Mouse (Mus musculus) kidney, adult 2 months (tissue): ENCODE data around the gene Polh. TPM values are rescaled to one million over a fixed set of nuclear protein-coding genes. Genes with fewer than 3 reads are reported as not detected.

ENCODE experiments used
- DNase-seq: peaks from one replicate; pipeline ENCODE4 v3.0.0; 2021
- H3K27ac ChIP-seq: fragments of 200-500 bp; 2 replicates; pipeline ENCODE4 v1.5.1; 2012; ENCODE audit warnings: low read depth, low read length, control low read depth, inconsistent platforms; ENCODE audit not compliant: insufficient read depth
- H3K27me3 ChIP-seq: fragments of 200-500 bp; replicated peaks from 2 replicates; pipeline ENCODE4 v1.6.1; 2012; ENCODE audit warnings: mild to moderate bottlenecking, moderate library complexity, low read length, inconsistent platforms; ENCODE audit not compliant: control insufficient read depth, insufficient read depth
- H3K36me3 ChIP-seq: fragments of 200-500 bp; 2 replicates; pipeline ENCODE4 v1.6.1; 2012; ENCODE audit warnings: mild to moderate bottlenecking, moderate library complexity, low read length, inconsistent platforms; ENCODE audit not compliant: control insufficient read depth, insufficient read depth
- H3K4me1 ChIP-seq: fragments of 200-500 bp; 2 replicates; pipeline ENCODE4 v1.6.1; 2011; ENCODE audit warnings: low read length; ENCODE audit not compliant: control insufficient read depth, insufficient read depth
- H3K4me3 ChIP-seq: fragments of 200-500 bp; 2 replicates; pipeline ENCODE4 v1.5.1; 2011; ENCODE audit warnings: mild to moderate bottlenecking, low read depth, low read length, control low read depth; ENCODE audit not compliant: insufficient read depth
- CTCF ChIP-seq: fragments of 200-500 bp; conservative IDR thresholded peaks from 2 replicates; pipeline ENCODE4 v1.5.1; 2011; ENCODE audit warnings: low read depth, mild to moderate bottlenecking, control low read depth, low read length, moderate library complexity, mixed read lengths; ENCODE audit not compliant: insufficient read depth, insufficient read length
- POLR2A ChIP-seq: fragments of 200-500 bp; IDR thresholded peaks from one replicate; pipeline ENCODE4 v1.6.1; 2011; ENCODE audit warnings: low read depth, low read length, control low read depth
- WGBS: fragments of 180-500 bp; shearing (Covaris S2); methylation state at CpG from one replicate; pipeline ENCODE4 v1.1.7; 2018; 5-methylcytosine and 5-hydroxymethylcytosine counted together
- polyA plus RNA-seq: library from polyadenylated mRNA; depleted of rRNA; stranded (reverse); fragments of >200 nt; gene quantifications from 2 replicates; pipeline ENCODE4 v1.2.3, GENCODE M21; 2012; rRNA removed

Polh gene
- polyA plus RNA-seq, 1 experiment = 3.8 TPM

DNA sequence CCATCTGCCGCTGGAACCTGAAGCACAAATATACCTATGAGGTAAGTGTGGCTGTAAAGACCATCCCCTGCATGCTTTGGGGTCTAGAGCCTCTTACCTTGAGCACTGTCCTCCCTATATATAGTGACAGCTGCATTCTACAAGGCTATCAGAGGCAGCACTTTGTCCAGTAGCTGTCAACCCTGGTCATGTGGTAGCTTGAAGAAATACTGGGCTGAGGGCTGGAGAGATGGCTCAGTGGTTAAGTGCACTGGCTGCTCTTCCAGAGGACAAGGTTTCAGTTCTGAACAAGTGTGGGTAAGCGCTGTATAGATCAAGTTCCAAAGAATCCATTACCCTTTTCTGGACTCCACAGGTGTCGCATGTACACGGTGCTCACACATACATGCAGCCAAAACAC, 79.7 kb downstream of the Polh start:
- DNase-seq = no peak
- WGBS = 94% methylated on average over 4 of the region's 4 CpGs
- H3K27me3 ChIP-seq = no peaks in the 10 kb centered on the region
- no peaks in the 10 kb centered on the region for H3K4me1 ChIP-seq
- TF ChIP-seq POLR2A (no peak), CTCF (no peak)
- H3K36me3 ChIP-seq = no peaks in the 10 kb centered on the region; the same call in 1 of the 2 replicates
- H3K27ac ChIP-seq = no peak overlapping the region
- no peak overlapping the region for H3K4me3 ChIP-seq

Other genes starting within 250 kb of the Polh start
- 336 and 398 TPM in 2 replicates for gene Vegfa, start 170.3 kb downstream of the Polh start, polyA plus RNA-seq
- gene Mrps18a, start 91.7 kb downstream of the Polh start, polyA plus RNA-seq = 94.6 and 120 TPM in 2 replicates
- 34.8 and 37.2 TPM in 2 replicates for gene Rsph9, start 58.4 kb downstream of the Polh start, polyA plus RNA-seq
- gene Mad2l1bp, start 49.1 kb downstream of the Polh start, polyA plus RNA-seq = 17.3 and 19.2 TPM in 2 replicates
- gene Gtpbp2, start 41.6 kb downstream of the Polh start, polyA plus RNA-seq = 69.7 and 80.4 TPM in 2 replicates
- gene Xpo5, start 137 bp upstream of the Polh start, polyA plus RNA-seq = 18.5 and 20.5 TPM in 2 replicates
- gene Polr1c, start 45.4 kb upstream of the Polh start, polyA plus RNA-seq = 63.0 and 70.7 TPM in 2 replicates
- gene Yipf3, start 45.4 kb upstream of the Polh start, polyA plus RNA-seq = 246 and 292 TPM in 2 replicates
- 1.1 and 1.4 TPM in 2 replicates for gene Lrrc73, start 50.9 kb upstream of the Polh start, polyA plus RNA-seq
- 23.1 and 29.7 TPM in 2 replicates for gene Tjap1, start 80.4 kb upstream of the Polh start, polyA plus RNA-seq
- gene Dlk2, start 94.8 kb upstream of the Polh start, polyA plus RNA-seq = 0.61 and 1.1 TPM in 2 replicates
- gene Abcc10, start 125.7 kb upstream of the Polh start, polyA plus RNA-seq = 16.8 and 27.8 TPM in 2 replicates
- gene Zfp318, start 181.1 kb upstream of the Polh start, polyA plus RNA-seq = 11.8 and 14.3 TPM in 2 replicates
- gene Crip3, start 226.3 kb upstream of the Polh start, polyA plus RNA-seq = 2.9 and 3.7 TPM in 2 replicates
- gene Slc22a7, start 235.8 kb upstream of the Polh start, polyA plus RNA-seq = 164 and 283 TPM in 2 replicates